Mouse (Mus musculus) heart, embryonic 15.5 days (tissue): ENCODE data around the gene Lypd4. TPM values are rescaled to one million over a fixed set of nuclear protein-coding genes. Genes with fewer than 3 reads are reported as not detected.

Source experiments
- ATAC-seq: fragments of 200-750 bp; cut with Nextera tagmentation; replicated peaks from 2 replicates; pipeline ENCODE4 v1.8.0; 2017; ENCODE audit warnings: low read depth, moderate TSS enrichment; ENCODE audit not compliant: insufficient number of reproducible peaks, insufficient read depth, low FRiP score
- H3K27ac ChIP-seq: fragments of 300-500 bp; sonication (generic); 2 replicates; pipeline ENCODE4 v1.5.1; 2015; ENCODE audit warnings: mild to moderate bottlenecking, inconsistent platforms
- H3K27me3 ChIP-seq: fragments of 300-500 bp; sonication (generic); 2 replicates; pipeline ENCODE4 v1.6.1; 2015; ENCODE audit warnings: inconsistent platforms
- H3K36me3 ChIP-seq: fragments of 300-500 bp; sonication (generic); 2 replicates; pipeline ENCODE4 v1.6.1; 2015; ENCODE audit warnings: mild to moderate bottlenecking, inconsistent platforms
- H3K4me1 ChIP-seq: fragments of 300-500 bp; sonication (generic); replicated peaks from 2 replicates; pipeline ENCODE4 v1.6.1; 2015; ENCODE audit warnings: inconsistent platforms
- H3K4me2 ChIP-seq: fragments of 300-500 bp; sonication (generic); 2 replicates; pipeline ENCODE4 v1.6.1; 2015; ENCODE audit warnings: inconsistent platforms, mild to moderate bottlenecking, moderate library complexity
- H3K4me3 ChIP-seq: fragments of 300-500 bp; sonication (generic); 2 replicates; pipeline ENCODE4 v1.5.1; 2015; ENCODE audit warnings: mild to moderate bottlenecking, inconsistent platforms
- H3K9ac ChIP-seq: fragments of 300-500 bp; sonication (generic); 2 replicates; pipeline ENCODE4 v1.6.1; 2015; ENCODE audit warnings: mild to moderate bottlenecking, inconsistent platforms
- H3K9me3 ChIP-seq: fragments of 300-500 bp; sonication (generic); replicated peaks from 2 replicates; pipeline ENCODE4 v1.6.1; 2016; ENCODE audit warnings: inconsistent platforms
- WGBS: fragments of 180-500 bp; shearing (Covaris S2); methylation state at CpG from one replicate; pipeline ENCODE4 v1.1.7; 2015; ENCODE audit warnings: mixed read lengths; 5-methylcytosine and 5-hydroxymethylcytosine counted together
- polyA plus RNA-seq: library from polyadenylated mRNA; unstranded; fragments of >200 nt; fragmentation: Nextera tagmentation; extraction: Ambion mirVana; gene quantifications from 2 replicates; pipeline ENCODE4 v1.2.1, GENCODE M21; 2015

The Lypd4 gene
- polyA plus RNA-seq, 1 experiment from 2014 or later, result not detected

- Histone ChIP-seq H3K27ac (no peak overlapping the region), H3K4me1 (peaks cover 31% of the 10 kb centered on the region), H3K36me3 (peaks cover 47% of the 10 kb centered on the region), H3K9ac (peak overlapping the region; percentile 99), H3K4me3 (peak overlapping the region; percentile 87), H3K4me2 (peak overlapping the region; percentile 69), H3K9me3 (no peaks in the 10 kb centered on the region), H3K27me3 (no peaks in the 10 kb centered on the region)
- WGBS, result 44% methylated on average over 4 of the region's 4 CpGs
- no peak for ATAC-seq
Observed at GRCm38 (mm10) chr7:24886308-24886633, 16.5 kb upstream of the Lypd4 start.

DNA sequence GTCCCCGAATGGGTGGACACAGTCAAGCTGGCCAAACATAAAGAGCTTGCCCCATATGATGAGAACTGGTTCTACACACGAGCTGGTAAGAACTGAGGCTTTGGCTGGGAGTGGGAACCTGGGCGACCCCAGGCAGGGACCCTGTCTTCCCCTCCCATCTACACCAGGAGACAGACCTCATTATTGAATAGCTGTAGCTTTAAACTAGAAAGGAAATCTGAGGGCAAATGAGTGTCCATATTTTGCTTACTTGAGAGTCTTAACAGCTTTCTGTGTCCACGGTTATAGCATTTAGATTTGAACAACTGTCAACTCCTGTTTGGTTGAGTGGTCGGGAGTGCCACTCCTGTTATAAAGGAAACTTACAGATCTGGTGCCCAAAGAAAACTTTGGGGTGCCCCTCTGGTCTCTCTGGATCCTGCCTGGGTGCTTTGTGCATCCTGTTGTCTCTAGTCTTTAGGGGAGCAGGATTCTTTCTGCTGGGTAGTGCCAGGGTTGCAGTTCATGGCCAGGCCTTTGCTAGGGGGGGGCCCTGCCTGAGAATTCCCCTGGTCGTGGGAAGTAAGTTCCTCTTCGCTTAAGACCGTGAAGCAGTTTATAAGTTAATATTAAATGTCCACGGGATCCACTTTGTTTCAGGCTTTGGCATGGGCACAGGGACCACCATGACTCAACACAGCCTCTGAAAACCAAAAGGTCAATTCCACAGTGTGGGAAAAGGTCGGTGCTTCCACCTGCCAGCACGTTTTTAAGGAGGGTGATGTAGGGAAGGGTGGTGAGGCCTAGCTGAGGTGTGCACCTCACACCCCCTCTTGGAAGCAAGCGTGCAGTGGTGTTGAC, 15.9 kb upstream of the Lypd4 start:
- 32% methylated on average over 12 of the region's 12 CpGs for WGBS
- peaks cover 47% of the 10 kb centered on the region for H3K36me3 ChIP-seq

GRCm38 (mm10) chr7:24884693-24885291, 15.1 kb upstream of the Lypd4 start:
- Histone ChIP-seq H3K4me3 (peak overlapping the region; percentile 87), H3K27me3 (no peaks in the 10 kb centered on the region), H3K9me3 (no peaks in the 10 kb centered on the region), H3K36me3 (peaks cover 42% of the 10 kb centered on the region), H3K9ac (peak overlapping the region; percentile 99), H3K27ac (peak overlapping the region; percentile 92), H3K4me2 (peak overlapping the region; percentile 69), H3K4me1 (peaks cover 31% of the 10 kb centered on the region)
- ATAC-seq, result 0 out of 2 replicates have a peak, but pooled peaks have one; percentile 3
- WGBS, result under 1% methylated on average over 47 of the region's 47 CpGs

More for the DNA sequence above, 15.9 kb upstream of the Lypd4 start:
- H3K9me3 ChIP-seq, result no peaks in the 10 kb centered on the region
- peak overlapping the region; percentile 69 for H3K4me2 ChIP-seq
- peak overlapping the region; percentile 37; the same call in 1 of the 2 replicates for H3K27ac ChIP-seq
- peak overlapping the region; percentile 99 for H3K9ac ChIP-seq
- peak overlapping the region; percentile 87 for H3K4me3 ChIP-seq
- no peaks in the 10 kb centered on the region for H3K27me3 ChIP-seq
- H3K4me1 ChIP-seq, result peaks cover 31% of the 10 kb centered on the region
- no peak for ATAC-seq

- Histone ChIP-seq H3K27ac (peak within 1 kb of the TSS; percentile 92), H3K36me3 (peaks cover 35% of the 10 kb centered on the region), H3K4me2 (peak within 1 kb of the TSS; percentile 69), H3K4me3 (peak within 1 kb of the TSS; percentile 87), H3K4me1 (peaks cover 31% of the 10 kb centered on the region), H3K9ac (peak within 1 kb of the TSS; percentile 99), H3K9me3 (no peaks in the 10 kb centered on the region), H3K27me3 (no peaks in the 10 kb centered on the region)
- under 1% methylated on average over 57 of the region's 57 CpGs for WGBS
- peak; percentile 94 for ATAC-seq
Observed at GRCm38 (mm10) chr7:24883896-24884692, 14.4 kb upstream of the Lypd4 start, which contains the start of gene Rps19. Rps19 (plus strand) TSS chr7:24884371.

DNA sequence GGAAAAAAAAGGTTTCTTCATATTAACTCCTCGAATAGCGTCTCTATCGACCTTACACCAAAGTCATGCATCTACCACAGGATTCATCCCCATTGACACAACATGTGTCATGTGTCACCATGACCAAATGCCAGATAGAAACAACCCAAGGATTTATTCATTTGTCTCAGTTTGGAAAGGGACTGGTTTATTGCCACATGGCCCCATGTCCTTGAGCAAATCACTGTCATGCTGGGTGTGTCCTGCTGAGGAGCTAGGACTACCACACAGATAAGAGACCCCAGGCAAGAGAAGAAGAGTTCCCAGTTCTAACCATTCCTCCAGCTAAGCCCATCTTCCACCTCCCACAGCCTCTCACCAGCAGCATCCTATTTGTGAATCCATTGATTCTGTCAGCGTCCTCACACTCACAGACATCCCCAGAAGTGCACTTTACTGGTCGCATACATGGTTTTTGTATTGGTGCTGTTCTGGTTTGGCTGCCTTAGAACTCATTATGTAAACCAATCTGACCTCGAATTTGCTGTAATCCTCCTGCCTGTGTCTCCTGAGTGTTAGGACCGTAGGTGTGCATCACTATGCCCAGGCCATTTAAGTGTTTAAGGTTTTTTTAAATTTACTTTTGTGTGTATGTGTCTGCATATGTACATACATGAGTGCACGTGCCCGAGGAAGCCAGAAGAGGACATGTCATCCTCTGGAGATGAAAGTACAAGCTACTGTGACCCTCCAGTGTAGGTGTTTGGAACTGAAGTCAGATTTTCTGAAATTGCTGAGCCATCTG, 12.9 kb upstream of the Lypd4 start:
- H3K27ac ChIP-seq, result no peak overlapping the region
- H3K9me3 ChIP-seq, result no peaks in the 10 kb centered on the region
- H3K4me3 ChIP-seq, result no peak overlapping the region
- H3K27me3 ChIP-seq, result no peaks in the 10 kb centered on the region
- H3K4me2 ChIP-seq, result no peak overlapping the region
- 90% methylated on average over 9 of the region's 9 CpGs for WGBS
- H3K4me1 ChIP-seq, result peaks cover 26% of the 10 kb centered on the region
- peaks cover 20% of the 10 kb centered on the region for H3K36me3 ChIP-seq
- no peak overlapping the region for H3K9ac ChIP-seq
- ATAC-seq, result no peak

GRCm38 (mm10) chr7:24879620-24880019, 9.9 kb upstream of the Lypd4 start:
- Histone ChIP-seq H3K9ac (no peak overlapping the region), H3K9me3 (no peaks in the 10 kb centered on the region), H3K27me3 (no peaks in the 10 kb centered on the region), H3K27ac (no peak overlapping the region), H3K4me2 (no peak overlapping the region), H3K4me3 (no peak overlapping the region), H3K36me3 (no peaks in the 10 kb centered on the region), H3K4me1 (0 out of 2 replicates have a peak, but pooled peaks cover 2% of the 10 kb centered on the region)
- 43% methylated on average over 2 of the region's 2 CpGs for WGBS
- ATAC-seq, result no peak

DNA sequence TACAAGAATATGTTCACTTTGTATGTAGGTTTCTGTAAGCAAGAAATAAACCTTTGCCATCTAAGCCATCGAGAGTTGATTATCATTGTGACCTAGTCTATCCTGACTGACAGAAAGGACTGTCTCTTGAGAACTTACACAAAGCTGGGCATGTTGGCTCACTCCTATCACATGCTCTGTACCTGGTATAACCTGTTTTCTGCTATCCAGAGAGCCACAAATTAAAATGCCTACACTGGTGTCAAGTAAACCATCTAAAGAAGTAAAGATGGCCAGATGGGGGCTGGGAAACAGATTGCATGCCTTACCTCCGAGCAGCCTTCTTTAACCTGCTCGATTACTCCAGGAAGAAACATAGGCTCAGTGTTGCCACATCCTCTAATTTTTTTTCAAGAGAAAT, 7.8 kb upstream of the Lypd4 start:
- no peak overlapping the region for H3K4me2 ChIP-seq
- H3K36me3 ChIP-seq, result no peaks in the 10 kb centered on the region
- H3K4me1 ChIP-seq, result no peaks in the 10 kb centered on the region
- H3K9me3 ChIP-seq, result no peaks in the 10 kb centered on the region
- H3K4me3 ChIP-seq, result no peak overlapping the region
- no peak overlapping the region for H3K27ac ChIP-seq
- no peak overlapping the region for H3K9ac ChIP-seq
- no peak for ATAC-seq
- WGBS, result 71% methylated on average over 3 of the region's 3 CpGs
- H3K27me3 ChIP-seq, result no peaks in the 10 kb centered on the region

DNA sequence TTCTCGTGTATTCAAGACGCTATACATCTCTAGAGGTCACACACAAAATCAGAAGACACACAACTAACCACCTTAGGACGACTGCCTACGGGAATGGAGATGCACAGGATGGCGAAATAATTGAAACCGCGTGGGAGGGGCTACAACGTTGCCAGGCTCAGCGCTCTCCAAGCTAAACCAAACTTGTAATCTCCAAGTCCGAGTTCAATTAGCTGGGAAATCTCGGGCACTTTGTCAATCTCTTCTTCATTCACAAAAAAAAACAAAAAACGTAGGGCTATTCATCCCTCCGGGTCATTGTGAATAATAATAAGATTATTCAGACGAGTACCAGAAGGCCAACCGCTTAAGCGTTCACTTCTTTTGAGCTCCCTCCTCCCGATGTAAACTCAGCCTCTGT, 661 bp downstream of the Lypd4 start:
- Histone ChIP-seq H3K36me3 (no peaks in the 10 kb centered on the region), H3K4me1 (no peaks in the 10 kb centered on the region), H3K4me3 (no peak overlapping the region), H3K4me2 (no peak overlapping the region), H3K27me3 (peaks cover 25% of the 10 kb centered on the region), H3K9me3 (no peaks in the 10 kb centered on the region; the same call in 1 of the 2 replicates), H3K27ac (no peak overlapping the region), H3K9ac (no peak overlapping the region)
- no peak for ATAC-seq
- 63% methylated on average over 17 of the region's 17 CpGs for WGBS

GRCm38 (mm10) chr7:24864156-24864555, 5.6 kb downstream of the Lypd4 start:
- Histone ChIP-seq H3K4me1 (no peaks in the 10 kb centered on the region), H3K4me3 (no peak overlapping the region), H3K27me3 (peaks cover 4% of the 10 kb centered on the region), H3K36me3 (no peaks in the 10 kb centered on the region), H3K4me2 (no peak overlapping the region), H3K9me3 (no peaks in the 10 kb centered on the region), H3K9ac (no peak overlapping the region), H3K27ac (no peak overlapping the region)
- WGBS, result 28% methylated on average over 6 of the region's 6 CpGs
- ATAC-seq, result no peak

GRCm38 (mm10) chr7:24862853-24863252, 6.9 kb downstream of the Lypd4 start:
- H3K4me1 ChIP-seq, result no peaks in the 10 kb centered on the region
- no peak overlapping the region for H3K27ac ChIP-seq
- no peak overlapping the region for H3K9ac ChIP-seq
- ATAC-seq, result no peak
- H3K4me3 ChIP-seq, result no peak overlapping the region
- no peaks in the 10 kb centered on the region for H3K36me3 ChIP-seq
- H3K27me3 ChIP-seq, result no peaks in the 10 kb centered on the region
- H3K9me3 ChIP-seq, result no peaks in the 10 kb centered on the region
- WGBS, result 74% methylated on average over 4 of the region's 4 CpGs
- no peak overlapping the region for H3K4me2 ChIP-seq
